Mouse (Mus musculus): ENCODE measurements at regions not wholly inside any gene's neighbourhood (a gene's known extent, or its start where the extent isn't known, plus 50 kb on each side); places are given as distances from the start of the nearest gene placed in this dataset.

- DNase-seq (ENCODE audit: low spot score): no peak
Observed at GRCm38 (mm10) chr11:89247991-89248390, 54.1 kb downstream of the Nog start.

DNA sequence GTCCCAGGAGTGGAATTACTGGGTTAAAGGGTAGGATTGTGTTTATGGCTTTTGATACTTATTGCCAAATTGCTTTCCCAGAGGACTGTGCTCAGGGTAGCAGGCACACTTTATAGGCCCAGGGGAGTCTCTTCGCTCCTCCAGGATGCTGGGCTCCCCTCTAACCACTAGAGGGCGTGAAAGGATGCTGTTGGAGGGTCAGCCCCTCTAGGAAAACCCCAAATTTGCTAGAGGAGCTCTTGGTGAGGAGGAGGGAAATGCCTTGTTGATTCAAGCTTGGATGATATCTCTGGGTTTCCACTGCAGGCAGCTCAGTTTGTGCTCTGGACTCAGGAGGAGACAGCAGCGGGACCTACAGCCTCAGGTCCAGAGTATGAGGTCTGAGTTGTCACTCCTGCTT lies 58.8 kb downstream of the Nog start:
- DNase-seq (ENCODE audit: low spot score): no peak

DNA sequence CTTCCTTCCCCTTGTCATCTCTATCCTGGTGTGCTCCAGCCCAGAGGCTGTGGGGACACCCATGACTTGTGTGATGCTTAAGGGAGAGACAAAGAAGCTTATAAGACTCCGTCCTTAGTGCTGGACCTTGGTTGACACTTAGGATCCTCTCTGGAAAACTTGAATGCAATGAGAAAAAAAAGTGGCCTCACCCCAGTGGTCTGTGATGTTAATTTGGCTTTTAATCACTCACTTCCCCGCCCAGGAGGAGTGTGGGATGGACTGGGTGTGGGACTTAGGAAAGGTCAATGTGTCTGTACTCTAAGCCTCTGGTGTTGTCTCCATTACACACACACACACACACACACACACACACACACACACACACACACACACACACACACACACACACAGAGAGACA lies 60.0 kb downstream of the Nog start:
- no peak for DNase-seq (ENCODE audit: low spot score)

DNA sequence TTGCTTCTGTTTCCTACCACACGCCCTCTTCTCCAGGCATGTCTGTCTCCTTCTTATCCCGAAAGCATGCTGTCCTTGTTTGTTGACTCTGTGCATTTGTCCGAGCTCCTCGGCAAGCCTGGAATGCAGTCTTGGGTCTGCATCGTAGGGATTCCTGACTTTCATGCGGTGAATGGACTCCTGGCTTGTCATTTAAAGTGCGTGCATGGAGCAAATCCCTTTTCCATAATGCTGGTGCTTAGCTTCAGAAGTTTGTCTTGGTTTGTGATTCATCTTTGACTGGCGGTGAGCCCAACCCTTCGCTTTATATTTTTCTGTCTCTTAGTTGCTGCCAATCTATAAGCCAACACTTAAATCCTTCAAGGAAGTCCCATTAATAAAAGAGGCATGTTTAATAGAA lies 62.2 kb downstream of the Nog start:
- DNase-seq (ENCODE audit: low spot score): no peak

- no peak for DNase-seq (ENCODE audit: low spot score)
Observed at GRCm38 (mm10) chr11:89236904-89237303, 65.2 kb downstream of the Nog start.

DNA sequence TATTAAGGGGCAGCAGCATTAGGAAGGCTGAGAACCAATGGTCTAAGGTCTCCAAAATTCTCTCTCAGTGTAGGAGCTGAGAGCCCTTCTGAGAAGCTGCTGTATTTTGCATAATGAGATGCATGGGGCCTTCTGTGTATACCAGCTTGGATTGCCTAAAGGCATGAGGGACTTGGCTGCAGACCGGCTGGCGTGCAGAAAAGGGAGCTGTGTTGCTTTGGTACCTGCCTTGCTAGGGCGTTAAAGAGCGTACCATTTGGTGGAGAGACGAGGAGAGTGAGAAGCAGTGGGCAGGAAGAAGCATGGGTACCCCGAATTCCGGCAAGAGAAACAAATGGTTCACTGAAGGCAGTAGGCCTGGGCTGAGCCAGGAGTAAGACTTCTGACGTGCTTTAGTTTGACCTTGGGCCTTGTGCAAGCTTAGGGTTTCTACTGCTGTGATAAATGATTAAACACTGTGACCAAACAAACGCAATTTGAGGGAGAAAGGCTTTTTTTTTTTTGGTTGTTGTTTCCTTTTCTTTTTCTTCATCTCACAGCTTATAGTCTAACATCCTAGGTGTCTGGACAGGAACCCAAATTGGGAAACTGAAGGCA lies 69.2 kb downstream of the Nog start:
- no peak for DNase-seq (ENCODE audit: low spot score)

GRCm38 (mm10) chr11:89229726-89230125 lies 72.4 kb downstream of the Nog start:
- no peak for DNase-seq (ENCODE audit: low spot score)

DNA sequence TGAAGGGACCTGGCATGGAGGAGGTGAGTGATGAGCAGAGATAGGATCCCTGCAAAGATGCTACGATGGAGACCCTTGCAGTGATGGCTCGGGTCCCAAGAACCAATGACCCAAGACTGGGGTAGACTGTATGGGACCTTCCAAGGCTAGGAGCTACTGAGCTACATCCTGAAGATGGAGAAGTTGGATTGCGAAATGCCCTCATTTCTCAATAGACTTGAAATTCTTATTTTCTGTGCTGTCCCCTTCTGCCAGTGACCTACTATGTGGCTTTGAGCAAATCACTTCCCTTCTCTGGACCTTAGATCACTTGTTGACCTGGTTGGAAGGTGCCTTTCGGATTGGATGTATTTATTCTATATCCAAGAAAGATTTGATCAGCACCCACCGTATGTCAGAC lies 88.9 kb downstream of the Nog start:
- no peak for DNase-seq (ENCODE audit: low spot score)

- no peak for DNase-seq (ENCODE audit: low spot score)
Observed at GRCm38 (mm10) chr11:89209531-89209950, 92.6 kb downstream of the Nog start.

- no peak for DNase-seq (ENCODE audit: low spot score)
Observed at GRCm38 (mm10) chr11:89209072-89209471, 93.1 kb downstream of the Nog start.

- DNase-seq (ENCODE audit: low spot score): no peak
Observed at GRCm38 (mm10) chr11:89206788-89207187, 95.3 kb downstream of the Nog start.

DNA sequence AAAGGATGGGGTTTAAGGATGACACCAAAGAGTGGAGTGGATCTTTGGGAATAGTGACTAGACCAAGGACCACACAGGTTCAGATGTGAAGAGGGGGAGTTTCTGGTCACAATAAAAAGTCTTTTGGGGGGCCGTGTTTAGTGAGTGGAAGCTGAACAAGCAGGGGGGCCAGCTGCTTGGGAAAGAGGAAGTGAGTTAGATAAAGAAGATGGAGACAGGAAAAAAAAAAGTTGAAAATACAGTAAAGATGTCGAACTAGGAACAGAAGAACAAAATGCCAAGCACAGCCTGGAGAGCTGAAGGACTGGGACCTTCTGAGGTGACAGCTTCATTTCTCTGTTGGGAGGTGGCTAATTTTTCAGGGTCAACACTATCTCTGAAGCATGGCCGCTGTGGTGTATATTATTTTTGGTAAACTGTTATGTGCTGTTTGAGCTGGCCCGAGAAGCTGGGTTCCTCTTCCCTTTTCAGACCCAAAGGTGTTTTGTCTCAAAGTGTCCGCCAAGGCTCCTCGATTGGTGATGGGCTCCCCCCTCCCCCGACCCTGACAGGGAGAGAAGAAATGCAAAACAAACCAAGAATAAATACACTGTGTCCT lies 97.1 kb downstream of the Nog start:
- no peak for DNase-seq (ENCODE audit: low spot score)

GRCm38 (mm10) chr11:89200458-89200857 lies 101.7 kb downstream of the Nog start:
- DNase-seq (ENCODE audit: low spot score): no peak

DNA sequence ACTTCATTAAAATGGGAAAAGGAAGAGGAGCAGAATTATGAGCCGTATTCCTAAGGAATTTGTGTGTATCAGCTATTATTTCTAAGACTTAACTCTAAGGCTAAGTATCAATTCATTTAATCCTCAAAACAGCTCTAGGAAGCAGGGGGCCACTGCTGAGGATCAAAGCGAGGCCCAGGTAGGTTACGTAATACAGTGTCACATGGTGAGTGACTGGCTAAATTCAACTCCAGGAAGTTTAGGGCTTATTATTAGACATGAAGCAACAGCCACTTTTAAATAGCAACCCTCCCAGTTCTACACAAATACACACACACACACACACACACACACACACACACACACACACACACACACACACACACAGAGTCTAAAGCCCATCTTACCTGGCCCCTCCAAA lies 109.3 kb downstream of the Nog start:
- no peak for DNase-seq (ENCODE audit: low spot score)

DNA sequence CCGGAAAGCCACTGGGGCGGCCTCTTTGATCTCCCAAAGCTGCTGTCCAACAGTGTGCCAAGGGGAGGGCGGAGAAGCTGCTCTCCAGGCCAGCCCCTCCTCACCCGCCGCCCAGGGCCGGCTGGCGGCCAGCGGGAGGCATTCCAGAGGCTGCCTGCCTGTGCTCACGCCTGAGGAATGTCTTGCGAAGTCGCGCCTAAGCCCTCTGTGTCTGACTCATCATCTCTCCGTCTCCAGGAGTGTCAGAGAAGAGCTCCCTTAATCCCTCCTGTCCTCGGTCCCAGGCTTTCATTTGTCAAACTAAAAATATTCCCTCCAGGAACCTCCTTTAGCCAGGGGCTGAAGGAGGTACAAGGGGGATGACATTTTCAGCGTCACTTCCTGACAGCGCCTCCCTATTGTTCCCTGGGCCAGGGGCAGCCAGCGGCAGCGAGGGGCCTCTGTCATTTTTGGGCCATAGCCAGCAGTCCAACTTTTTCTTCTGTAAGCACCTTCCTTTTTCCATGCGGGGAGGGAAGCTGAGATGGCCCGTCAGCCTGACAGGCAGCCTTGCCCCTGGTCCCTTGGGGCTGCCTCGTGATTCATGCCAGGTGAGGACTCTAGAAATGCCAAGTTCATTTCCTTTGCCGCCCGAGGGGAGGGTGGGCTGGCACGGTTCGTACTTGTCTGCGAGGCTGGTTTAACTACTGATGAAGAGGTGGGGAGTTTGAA lies 113.4 kb downstream of the Gm525 start:
- peak; percentile 51 for DNase-seq (ENCODE audit: low spot score)

DNA sequence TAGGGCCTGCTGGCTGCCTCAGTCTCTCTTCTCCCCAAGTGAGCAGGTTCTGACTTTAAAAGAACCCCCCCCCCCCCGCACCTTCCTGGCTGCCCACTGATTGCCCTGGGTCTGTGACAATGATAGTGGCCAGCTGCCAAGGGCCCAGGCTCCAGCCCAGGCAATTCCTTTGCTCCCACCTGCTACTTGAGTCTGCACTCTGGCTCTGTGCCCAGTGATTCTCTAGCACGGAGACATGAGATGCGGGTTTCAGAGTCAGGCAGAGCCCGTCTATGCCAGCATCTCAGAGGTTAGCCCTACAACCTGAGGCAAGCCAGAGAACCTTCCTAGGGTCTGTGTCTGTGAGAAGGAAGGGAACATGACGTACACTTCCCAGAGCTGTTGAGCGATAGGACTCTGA lies 112.2 kb downstream of the Gm525 start:
- no peak for DNase-seq (ENCODE audit: low spot score)

DNA sequence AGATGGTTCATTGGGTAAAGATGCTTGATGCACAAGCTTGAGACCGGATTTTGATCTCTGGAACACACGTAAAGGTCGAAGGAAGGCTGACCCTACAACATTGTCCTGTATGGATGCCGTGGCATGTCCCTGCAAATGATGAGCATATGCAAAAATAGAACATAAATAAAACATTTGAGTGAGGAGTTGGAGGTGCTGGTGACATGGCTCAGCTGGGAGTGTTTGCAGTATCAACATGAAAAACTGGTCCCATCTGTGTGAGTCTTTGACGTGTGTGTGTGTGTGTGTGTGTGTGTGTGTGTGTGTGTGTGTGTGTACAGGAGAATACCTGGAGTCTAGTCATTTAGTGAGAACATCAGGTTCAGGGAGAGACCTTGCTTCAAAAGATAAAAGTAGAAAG lies 107.8 kb downstream of the Gm525 start:
- DNase-seq (ENCODE audit: low spot score): no peak

GRCm38 (mm10) chr11:89178436-89178835 lies 104.8 kb downstream of the Gm525 start:
- DNase-seq (ENCODE audit: low spot score): no peak

GRCm38 (mm10) chr11:89175511-89175910 lies 101.9 kb downstream of the Gm525 start:
- DNase-seq (ENCODE audit: low spot score): no peak

- no peak for DNase-seq (ENCODE audit: low spot score)
Observed at GRCm38 (mm10) chr11:89174967-89175366, 101.3 kb downstream of the Gm525 start.

GRCm38 (mm10) chr11:89165278-89165677 lies 91.6 kb downstream of the Gm525 start:
- peak; percentile 75 for DNase-seq (ENCODE audit: low spot score)

- DNase-seq (ENCODE audit: low spot score): no peak
Observed at GRCm38 (mm10) chr11:89153466-89154406, 80.1 kb downstream of the Gm525 start.
